Mouse (Mus musculus) midbrain, embryonic 12.5 days (tissue): ENCODE data around the gene Socs7. TPM values are rescaled to one million over a fixed set of nuclear protein-coding genes. Genes with fewer than 3 reads are reported as not detected.

Source experiments
- ATAC-seq: fragments of 200-750 bp; cut with Nextera tagmentation; 2 replicates; pipeline ENCODE4 v1.8.0; 2017; ENCODE audit warnings: low read depth, moderate TSS enrichment, moderate library complexity; ENCODE audit not compliant: low FRiP score
- H3K27ac ChIP-seq: fragments of 300-500 bp; sonication (generic); replicated peaks from 2 replicates; pipeline ENCODE4 v1.5.1; 2016; ENCODE audit warnings: mild to moderate bottlenecking
- H3K27me3 ChIP-seq: fragments of 300-500 bp; sonication (generic); 2 replicates; pipeline ENCODE4 v1.6.1; 2016; ENCODE audit warnings: mild to moderate bottlenecking
- H3K36me3 ChIP-seq: fragments of 300-500 bp; sonication (generic); 2 replicates; pipeline ENCODE4 v1.6.1; 2016
- H3K4me1 ChIP-seq: fragments of 300-500 bp; sonication (generic); 2 replicates; pipeline ENCODE4 v1.6.1; 2016
- H3K4me2 ChIP-seq: fragments of 300-500 bp; sonication (generic); replicated peaks from 2 replicates; pipeline ENCODE4 v1.6.1; 2016; ENCODE audit warnings: mild to moderate bottlenecking, moderate library complexity
- H3K4me3 ChIP-seq: fragments of 300-500 bp; sonication (generic); 2 replicates; pipeline ENCODE4 v1.5.1; 2016; ENCODE audit warnings: mild to moderate bottlenecking
- H3K9ac ChIP-seq: fragments of 300-500 bp; sonication (generic); replicated peaks from 2 replicates; pipeline ENCODE4 v1.6.1; 2016; ENCODE audit warnings: mild to moderate bottlenecking, moderate library complexity
- H3K9me3 ChIP-seq: fragments of 300-500 bp; sonication (generic); 2 replicates; pipeline ENCODE4 v1.6.1; 2016; ENCODE audit warnings: mild to moderate bottlenecking
- whole genome bisulfite sequencing: fragments of 180-500 bp; shearing (Covaris S2); methylation state at CpG from one replicate; pipeline ENCODE4 v1.1.7; 2016; 5-methylcytosine and 5-hydroxymethylcytosine counted together
- polyA plus RNA-seq: library from polyadenylated mRNA; unstranded; fragments of >200 nt; fragmentation: Nextera tagmentation; extraction: Ambion mirVana; gene quantifications from 2 replicates; pipeline ENCODE4 v1.2.1, GENCODE M21; 2016

Gene Socs7
- polyA plus RNA-seq, 1 experiment from 2014 or later: 9.4 TPM

GRCm38 (mm10) chr11:97399958-97400710 lies 37.8 kb downstream of the Socs7 start:
- ATAC-seq: peak; percentile 48
- peak overlapping the region; percentile 23 for H3K4me3 ChIP-seq
- H3K27ac ChIP-seq: peak overlapping the region; percentile 40; the same call in 1 of the 2 replicates
- H3K4me2 ChIP-seq: peak overlapping the region; percentile 51
- H3K4me1 ChIP-seq: peaks cover 31% of the 10 kb centered on the region
- 0 out of 2 replicates have a peak overlapping the region, but pooled peaks have one; percentile 15 for H3K9ac ChIP-seq
- WGBS: 4% methylated on average over 22 of the region's 23 CpGs
- H3K27me3 ChIP-seq: peaks cover 34% of the 10 kb centered on the region
- no peaks in the 10 kb centered on the region for H3K9me3 ChIP-seq
- H3K36me3 ChIP-seq: peaks cover 16% of the 10 kb centered on the region

GRCm38 (mm10) chr11:97401082-97401481 lies 38.7 kb downstream of the Socs7 start:
- Histone ChIP-seq H3K4me1 (peaks cover 40% of the 10 kb centered on the region), H3K9ac (no peak overlapping the region), H3K9me3 (no peaks in the 10 kb centered on the region), H3K4me3 (no peak overlapping the region), H3K27me3 (peaks cover 43% of the 10 kb centered on the region), H3K36me3 (peaks cover 6% of the 10 kb centered on the region; the same call in 1 of the 2 replicates), H3K4me2 (peak overlapping the region; percentile 51), H3K27ac (peak overlapping the region; percentile 40)
- WGBS: 12% methylated on average over 5 of the region's 6 CpGs
- ATAC-seq: peak; percentile 9; the same call in 1 of the 2 replicates

GRCm38 (mm10) chr11:97401686-97402435 lies 39.5 kb downstream of the Socs7 start:
- no peaks in the 10 kb centered on the region for H3K36me3 ChIP-seq
- WGBS: 75% methylated on average over 3 of the region's 3 CpGs
- no peak overlapping the region for H3K9ac ChIP-seq
- H3K4me3 ChIP-seq: no peak overlapping the region
- H3K4me2 ChIP-seq: no peak overlapping the region
- no peak overlapping the region for H3K27ac ChIP-seq
- peaks cover 47% of the 10 kb centered on the region for H3K4me1 ChIP-seq
- ATAC-seq: no peak
- H3K27me3 ChIP-seq: peaks cover 51% of the 10 kb centered on the region
- H3K9me3 ChIP-seq: no peaks in the 10 kb centered on the region

GRCm38 (mm10) chr11:97402746-97403145 lies 40.4 kb downstream of the Socs7 start:
- Histone ChIP-seq H3K4me1 (peaks cover 48% of the 10 kb centered on the region), H3K9me3 (no peaks in the 10 kb centered on the region), H3K27me3 (peaks cover 60% of the 10 kb centered on the region), H3K9ac (no peak overlapping the region), H3K27ac (no peak overlapping the region), H3K4me2 (no peak overlapping the region), H3K4me3 (no peak overlapping the region), H3K36me3 (no peaks in the 10 kb centered on the region)
- ATAC-seq: no peak
- 7% methylated on average over 2 of the region's 2 CpGs for WGBS

GRCm38 (mm10) chr11:97403614-97404183 lies 41.3 kb downstream of the Socs7 start:
- Histone ChIP-seq H3K4me1 (peaks cover 48% of the 10 kb centered on the region), H3K9ac (peak overlapping the region; percentile 68; the same call in 1 of the 2 replicates), H3K27me3 (peaks cover 61% of the 10 kb centered on the region), H3K4me2 (peak overlapping the region; percentile 98), H3K9me3 (no peaks in the 10 kb centered on the region), H3K36me3 (no peaks in the 10 kb centered on the region), H3K27ac (peak overlapping the region; percentile 35; the same call in 1 of the 2 replicates), H3K4me3 (peak overlapping the region; percentile 65)
- no peak for ATAC-seq
- 46% methylated on average over 8 of the region's 8 CpGs for WGBS

- no peaks in the 10 kb centered on the region for H3K9me3 ChIP-seq
- H3K36me3 ChIP-seq: no peaks in the 10 kb centered on the region
- H3K27me3 ChIP-seq: peaks cover 61% of the 10 kb centered on the region
- peak; percentile 31; the same call in 1 of the 2 replicates for ATAC-seq
- H3K4me1 ChIP-seq: peaks cover 48% of the 10 kb centered on the region
- H3K9ac ChIP-seq: peak overlapping the region; percentile 68
- under 1% methylated on average over 48 of the region's 61 CpGs for WGBS
- H3K27ac ChIP-seq: peak overlapping the region; percentile 35
- H3K4me3 ChIP-seq: peak overlapping the region; percentile 65
- H3K4me2 ChIP-seq: peak overlapping the region; percentile 98
Observed at GRCm38 (mm10) chr11:97404184-97404760, 41.9 kb downstream of the Socs7 start.

- Histone ChIP-seq H3K4me1 (peaks cover 48% of the 10 kb centered on the region), H3K27ac (0 out of 2 replicates have a peak overlapping the region, but pooled peaks have one; percentile 35), H3K36me3 (no peaks in the 10 kb centered on the region), H3K27me3 (peaks cover 61% of the 10 kb centered on the region), H3K4me3 (peak overlapping the region; percentile 65), H3K9ac (peak overlapping the region; percentile 68), H3K4me2 (peak overlapping the region; percentile 98), H3K9me3 (no peaks in the 10 kb centered on the region)
- WGBS: 2% methylated on average over 11 of the region's 11 CpGs
- ATAC-seq: peak; percentile 16
Observed at GRCm38 (mm10) chr11:97404761-97405190, 42.4 kb downstream of the Socs7 start.

- Histone ChIP-seq H3K4me1 (peaks cover 36% of the 10 kb centered on the region), H3K9ac (peak overlapping the region; percentile 28; the same call in 1 of the 2 replicates), H3K4me3 (no peak overlapping the region), H3K27me3 (peaks cover 55% of the 10 kb centered on the region), H3K36me3 (no peaks in the 10 kb centered on the region), H3K27ac (no peak overlapping the region), H3K9me3 (no peaks in the 10 kb centered on the region), H3K4me2 (peak overlapping the region; percentile 98)
- WGBS: 67% methylated on average over 10 of the region's 10 CpGs
- no peak for ATAC-seq
Observed at GRCm38 (mm10) chr11:97406094-97406951, 44.0 kb downstream of the Socs7 start.

GRCm38 (mm10) chr11:97407456-97407855 lies 45.1 kb downstream of the Socs7 start:
- no peak overlapping the region for H3K4me3 ChIP-seq
- H3K4me1 ChIP-seq: peaks cover 40% of the 10 kb centered on the region
- 74% methylated on average over 3 of the region's 3 CpGs for WGBS
- H3K27ac ChIP-seq: no peak overlapping the region
- H3K27me3 ChIP-seq: peaks cover 54% of the 10 kb centered on the region
- H3K9ac ChIP-seq: no peak overlapping the region
- no peaks in the 10 kb centered on the region for H3K36me3 ChIP-seq
- no peak for ATAC-seq
- no peaks in the 10 kb centered on the region for H3K9me3 ChIP-seq
- H3K4me2 ChIP-seq: no peak overlapping the region

- no peak overlapping the region for H3K27ac ChIP-seq
- H3K9me3 ChIP-seq: no peaks in the 10 kb centered on the region
- peaks cover 52% of the 10 kb centered on the region for H3K27me3 ChIP-seq
- no peaks in the 10 kb centered on the region for H3K36me3 ChIP-seq
- ATAC-seq: no peak
- no peak overlapping the region for H3K4me2 ChIP-seq
- no peak overlapping the region for H3K9ac ChIP-seq
- WGBS: 3% methylated on average over 6 of the region's 6 CpGs
- no peak overlapping the region for H3K4me3 ChIP-seq
- H3K4me1 ChIP-seq: peaks cover 39% of the 10 kb centered on the region
Observed at GRCm38 (mm10) chr11:97408171-97408570, 45.8 kb downstream of the Socs7 start.

- H3K27me3 ChIP-seq: peaks cover 47% of the 10 kb centered on the region
- no peak for ATAC-seq
- H3K27ac ChIP-seq: no peak overlapping the region
- no peak overlapping the region for H3K4me2 ChIP-seq
- 85% methylated on average over 4 of the region's 4 CpGs for WGBS
- H3K9ac ChIP-seq: no peak overlapping the region
- H3K4me1 ChIP-seq: peaks cover 28% of the 10 kb centered on the region
- H3K9me3 ChIP-seq: no peaks in the 10 kb centered on the region
- H3K36me3 ChIP-seq: no peaks in the 10 kb centered on the region
- no peak overlapping the region for H3K4me3 ChIP-seq
Observed at GRCm38 (mm10) chr11:97410958-97411357, 48.6 kb downstream of the Socs7 start.
